Mouse (Mus musculus) spleen, postnatal 36 days (tissue): ENCODE data around the gene Tubal3.
"Not testable (repeated sequence)": the region's sequence is repeated elsewhere in the genome, so short reads cannot be mapped to it uniquely, and the experiment has no call there.

ENCODE experiments used
- DNase-seq, 2 experiments: peaks; one replicate each; pipeline ENCODE4 v3.0.0; 2022; ENCODE audit warnings: low spot score in 2 of 2, mixed read lengths in 1 of 2

The Tubal3 gene

DNA sequence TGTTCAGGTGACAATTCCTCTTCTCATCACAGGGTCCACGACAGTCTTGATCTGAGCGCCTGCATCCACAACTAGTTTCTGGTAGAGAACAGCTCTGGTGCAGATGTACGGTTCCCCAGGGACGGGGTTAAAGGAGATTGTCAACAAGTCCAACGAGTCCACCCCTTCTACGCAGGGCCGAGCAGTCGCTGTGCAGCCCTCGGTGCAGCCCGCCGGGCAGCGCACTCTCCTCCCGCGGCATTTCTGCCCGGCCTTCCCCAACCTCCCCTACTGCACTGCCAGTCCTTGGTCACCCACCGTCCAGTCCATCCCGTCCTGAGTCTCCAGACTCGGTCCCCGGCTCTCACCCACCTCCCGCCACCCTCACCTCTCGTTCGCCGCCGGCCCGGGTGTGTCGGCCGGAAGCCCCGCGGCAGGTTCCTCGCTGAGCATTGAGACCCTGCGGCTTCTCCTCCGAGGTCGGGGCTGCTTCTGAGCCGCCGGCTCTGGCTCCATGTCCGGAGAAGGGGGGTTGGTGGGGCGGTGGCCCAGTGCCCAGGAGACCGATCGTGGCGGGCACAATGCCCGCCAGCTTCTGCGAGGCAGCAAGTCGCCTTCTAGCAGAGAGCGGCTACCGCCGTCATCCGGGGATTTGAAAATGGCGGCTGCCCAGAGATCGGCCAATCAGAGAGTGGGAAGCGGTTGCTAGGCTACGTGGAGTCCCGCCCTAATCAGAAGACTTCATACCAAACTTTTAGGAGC lies at the start of gene Tubal3, which contains the start of gene Net1:
Gene Tubal3 (plus strand): TSS at position 704 of the 741 bp plus-strand sequence.
Gene Net1 (minus strand): TSS at position 650 of the 741 bp plus-strand sequence.
- peak; percentile 81 to 84 for DNase-seq

DNA sequence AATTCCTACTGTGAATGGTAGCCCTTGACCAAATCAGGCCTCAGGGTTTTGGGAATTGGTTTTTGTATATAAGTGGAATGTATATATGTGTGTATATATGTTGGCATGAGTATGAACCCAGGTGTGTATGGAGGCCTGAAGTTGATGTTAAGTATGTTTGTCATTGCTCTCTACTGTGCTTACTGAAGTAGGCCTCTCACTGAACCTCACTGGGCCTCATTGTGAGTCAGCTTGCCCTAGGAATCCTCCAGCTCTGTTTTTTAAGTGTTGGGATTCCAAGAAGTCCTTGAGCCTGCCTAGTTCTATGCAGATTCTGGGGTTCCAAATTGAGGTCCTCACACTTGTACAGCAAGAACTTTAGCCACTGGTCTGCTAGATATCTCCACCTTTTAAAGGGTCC lies 48.2 kb upstream of the Tubal3 start:
- no peak for DNase-seq

DNA sequence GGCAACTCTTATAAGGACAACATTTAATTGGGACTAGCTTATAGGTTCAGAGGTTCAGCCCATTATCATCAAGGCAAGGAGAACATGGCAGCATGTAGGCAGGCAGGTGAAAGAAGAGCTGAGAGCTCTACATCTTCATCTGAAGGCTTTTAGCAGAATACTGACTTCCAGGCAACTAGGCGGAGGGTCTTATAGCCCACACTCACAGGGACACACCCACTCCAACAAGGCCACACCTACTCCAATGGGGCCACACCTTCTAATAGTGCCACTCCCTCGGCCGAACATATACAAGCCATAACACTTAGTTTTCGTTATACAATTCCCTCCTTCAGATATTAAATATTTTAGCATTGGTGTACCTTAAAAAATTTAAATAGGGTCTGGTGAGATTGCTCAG lies 45.2 kb upstream of the Tubal3 start:
- DNase-seq: no peak

GRCm38 (mm10) chr13:3876448-3876847 lies 41.6 kb upstream of the Tubal3 start:
- DNase-seq: no peak

GRCm38 (mm10) chr13:3877185-3877584 lies 40.9 kb upstream of the Tubal3 start:
- no peak for DNase-seq

DNA sequence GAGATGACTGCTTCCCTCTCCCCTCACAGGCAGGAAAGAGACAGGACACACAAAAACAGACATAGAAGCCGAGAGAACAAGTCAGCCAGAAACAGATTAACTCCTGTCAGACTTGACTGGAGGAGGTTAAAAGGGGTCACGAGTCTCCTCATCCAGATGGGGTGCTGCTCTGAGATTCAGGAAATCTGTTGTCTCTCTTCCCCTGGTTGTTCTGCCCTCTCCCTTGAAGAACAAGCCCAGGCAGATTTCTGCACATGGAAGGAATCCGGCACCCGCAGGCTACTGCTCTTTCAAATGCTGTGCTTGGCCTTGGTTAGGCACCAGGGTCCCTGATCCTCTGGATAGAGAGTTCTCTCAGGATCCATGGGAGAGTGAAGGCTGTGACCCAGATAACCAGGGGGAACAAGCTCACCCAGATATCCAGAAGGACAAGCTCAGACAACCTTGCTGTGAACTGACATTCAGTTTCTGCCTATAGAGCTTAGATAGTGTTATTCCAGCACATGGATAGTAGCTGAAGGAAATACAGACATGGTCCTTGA lies 40.3 kb upstream of the Tubal3 start:
- DNase-seq: no peak

GRCm38 (mm10) chr13:3886663-3887062 lies 31.4 kb upstream of the Tubal3 start:
- no peak for DNase-seq

DNA sequence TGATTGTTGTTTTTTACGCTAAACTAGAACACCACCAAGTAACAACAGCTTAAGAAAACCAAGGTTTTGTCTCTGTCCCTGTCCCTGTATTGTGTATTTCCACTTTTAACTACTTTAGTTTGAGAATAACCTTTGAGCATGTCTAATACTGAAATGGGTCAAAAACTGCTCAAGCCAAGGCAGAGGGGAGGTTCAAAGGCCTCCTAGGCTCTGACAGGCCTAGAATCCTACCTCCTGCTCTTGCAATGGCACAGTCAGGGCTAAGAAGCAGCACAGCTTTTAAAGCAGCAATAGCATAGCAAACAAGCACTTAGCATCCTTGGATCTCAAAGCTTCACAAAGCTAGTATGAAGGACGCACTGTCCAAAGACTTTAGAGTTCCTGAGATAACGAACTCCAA lies 29.0 kb upstream of the Tubal3 start:
- no peak for DNase-seq

- no peak for DNase-seq
Measured at GRCm38 (mm10) chr13:3890061-3890460, 28.0 kb upstream of the Tubal3 start.

DNA sequence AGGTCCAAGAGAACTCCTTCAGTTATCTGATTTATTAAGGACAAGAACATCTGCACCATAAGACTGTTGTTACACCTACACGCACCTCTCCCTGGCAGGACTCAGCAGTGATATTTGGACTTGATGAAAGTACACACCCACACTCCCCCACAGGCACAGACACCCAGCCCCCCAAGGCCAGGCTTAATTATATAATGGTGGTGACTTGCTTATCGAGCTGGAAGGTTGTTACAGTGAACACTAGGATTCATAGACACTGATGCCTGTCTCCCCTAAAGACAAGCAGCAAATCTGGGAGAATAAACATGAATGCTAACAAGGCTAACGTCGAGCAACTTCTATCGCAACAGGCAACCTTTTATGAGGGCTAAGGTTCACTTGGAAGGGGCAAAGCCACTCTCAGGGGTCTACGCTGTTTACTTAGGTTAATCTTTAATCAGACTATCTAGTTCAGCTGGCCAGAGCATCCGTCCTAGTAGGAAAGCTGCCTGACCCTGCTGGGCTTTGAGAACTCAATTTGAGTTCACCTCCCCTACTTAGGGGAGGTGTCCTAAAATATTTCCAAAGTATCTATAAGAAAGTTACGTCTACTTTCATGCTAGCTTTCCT lies 26.5 kb upstream of the Tubal3 start:
- DNase-seq: no peak

- DNase-seq: no peak
Measured at GRCm38 (mm10) chr13:3892601-3893000, 25.5 kb upstream of the Tubal3 start.

- peak; percentile 90 to 92 for DNase-seq
Measured at GRCm38 (mm10) chr13:3893126-3893734, 24.8 kb upstream of the Tubal3 start.

- no peak for DNase-seq
Measured at GRCm38 (mm10) chr13:3894549-3894948, 23.5 kb upstream of the Tubal3 start.

DNA sequence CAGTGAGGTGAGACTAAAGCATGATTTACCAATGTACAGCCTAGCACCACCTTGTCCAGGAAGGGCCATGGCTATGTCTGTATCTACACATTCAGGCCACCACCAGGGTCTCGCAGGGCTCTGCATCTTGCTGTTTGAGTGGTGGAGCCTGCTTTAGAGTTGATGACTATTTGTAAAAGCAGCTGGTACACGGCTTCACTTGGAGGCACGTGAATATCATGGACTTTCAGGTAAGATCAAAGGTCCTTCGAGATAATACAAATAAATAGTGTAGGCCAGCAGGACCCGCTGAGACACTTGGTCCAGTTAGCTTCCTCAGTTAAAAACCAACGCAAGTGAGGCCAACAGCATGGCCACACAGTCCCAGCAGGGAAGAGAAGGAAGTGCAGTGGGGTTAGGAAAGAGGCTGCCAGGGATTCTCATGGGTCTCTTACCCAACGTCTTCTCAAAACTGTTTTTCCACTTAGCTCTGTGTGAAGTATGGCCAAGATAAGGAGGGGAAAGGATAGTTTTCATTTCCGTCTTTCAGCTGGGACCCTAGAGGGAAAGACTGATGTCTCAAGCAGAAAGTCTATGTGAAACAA lies 22.6 kb upstream of the Tubal3 start:
- no peak for DNase-seq

- no peak for DNase-seq
Measured at GRCm38 (mm10) chr13:3896032-3896431, 22.0 kb upstream of the Tubal3 start.

DNA sequence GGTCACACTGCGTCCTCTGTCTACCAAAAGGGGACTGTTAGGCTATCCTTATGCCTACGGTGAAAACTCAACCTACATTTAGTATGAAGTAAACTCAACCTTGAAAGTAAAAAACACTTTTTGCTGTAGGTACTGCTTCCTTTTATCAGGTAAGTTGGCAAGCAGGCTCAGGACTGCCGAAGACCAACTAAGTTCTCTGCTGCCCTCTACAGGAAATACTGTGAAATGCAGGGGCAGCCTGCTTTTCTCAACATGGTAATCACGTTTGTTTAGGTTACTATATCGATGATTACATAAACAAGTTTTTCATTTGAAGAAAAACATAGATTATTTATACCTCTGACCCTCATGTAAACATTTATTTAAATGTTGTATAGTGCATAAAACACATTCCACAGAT lies 21.2 kb upstream of the Tubal3 start:
- DNase-seq: peak; percentile 67 to 71

DNA sequence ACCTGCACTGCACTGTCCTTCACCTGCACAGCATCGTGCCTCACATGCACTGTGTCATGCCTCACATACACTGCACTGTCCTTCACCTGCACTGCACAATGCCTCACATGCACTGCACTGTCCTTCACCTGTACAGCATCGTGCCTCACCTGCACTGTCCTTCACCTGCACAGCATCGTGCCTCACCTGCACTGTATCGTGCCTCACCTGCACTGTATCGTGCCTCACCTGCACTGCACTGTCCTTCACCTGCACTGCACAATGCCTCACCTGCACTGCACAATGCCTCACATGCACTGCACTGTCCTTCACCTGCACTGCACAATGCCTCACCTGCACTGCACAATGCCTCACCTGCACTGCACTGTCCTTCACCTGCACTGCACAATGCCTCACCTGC lies 19.9 kb upstream of the Tubal3 start:
- not testable (repeated sequence) for DNase-seq

GRCm38 (mm10) chr13:3899301-3899700 lies 18.8 kb upstream of the Tubal3 start:
- DNase-seq: no peak

- DNase-seq: no peak
Measured at GRCm38 (mm10) chr13:3907151-3907696, 10.8 kb upstream of the Tubal3 start.

- DNase-seq: no peak
Measured at GRCm38 (mm10) chr13:3908262-3908661, 9.8 kb upstream of the Tubal3 start.

DNA sequence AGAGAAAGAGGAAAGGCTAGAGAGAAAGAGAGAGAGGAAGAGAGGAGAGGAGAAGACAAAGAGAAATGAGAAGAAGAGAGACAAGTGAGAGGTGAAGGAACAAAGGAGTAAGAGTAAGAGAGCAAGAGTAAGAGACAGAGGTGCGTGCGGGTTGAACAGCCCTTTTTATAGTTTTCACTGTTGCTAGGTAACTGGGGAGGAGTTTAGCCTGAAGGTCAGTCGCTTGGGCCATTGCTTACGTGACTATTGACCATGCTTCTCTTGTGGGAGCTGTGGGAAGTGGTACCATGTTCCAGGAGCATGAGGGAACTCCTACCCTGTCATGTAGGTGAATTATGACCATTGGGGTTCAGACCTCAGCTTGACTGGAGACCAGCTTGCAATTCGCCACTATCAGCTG lies 7.7 kb upstream of the Tubal3 start:
- DNase-seq: no peak

- DNase-seq: no peak
Measured at GRCm38 (mm10) chr13:3913504-3913903, 4.6 kb upstream of the Tubal3 start.
